Mouse (Mus musculus) 3T3-L1 (cell line): ENCODE results near the gene Fbxo7.
A peak's percentile ranks its signal among the peaks of the same experiment; 100 is the strongest.

Experiments used
- DNase-seq: peaks from one replicate; pipeline ENCODE4 v3.0.0-alpha.2; 2015; ENCODE audit warnings: low read depth, low spot score

The Fbxo7 gene

GRCm38 (mm10) chr10:86078761-86079160, 57.0 kb downstream of the Fbxo7 start:
- no peak for DNase-seq

GRCm38 (mm10) chr10:86079921-86080320, 58.1 kb downstream of the Fbxo7 start:
- DNase-seq: no peak

GRCm38 (mm10) chr10:86091919-86092318, 70.1 kb downstream of the Fbxo7 start:
- no peak for DNase-seq

- DNase-seq: no peak
These were observed 71.6 kb downstream of the Fbxo7 start for GRCm38 (mm10) chr10:86093109-86094035.

- no peak for DNase-seq
These were observed 76.6 kb downstream of the Fbxo7 start for GRCm38 (mm10) chr10:86098363-86098762.

- DNase-seq: peak; percentile 93
These were observed 78.6 kb downstream of the Fbxo7 start for GRCm38 (mm10) chr10:86100281-86100851.
